Mouse (Mus musculus): ENCODE measurements around the gene Pdgfa.

The Pdgfa gene

GRCm38 (mm10) chr5:138997171-138997788 lies at the start of gene Pdgfa:
Pdgfa (minus strand) TSS chr5:138997370.
- no peak for DNase-seq (ENCODE audit: low spot score)

- no peak for DNase-seq (ENCODE audit: low spot score)
Measured at GRCm38 (mm10) chr5:139046636-139047035, 49.5 kb upstream of the Pdgfa start.

GRCm38 (mm10) chr5:139043546-139043945 lies 46.4 kb upstream of the Pdgfa start:
- DNase-seq (ENCODE audit: low spot score): no peak

- DNase-seq (ENCODE audit: low spot score): no peak
Measured at GRCm38 (mm10) chr5:139042299-139042698, 45.1 kb upstream of the Pdgfa start.

GRCm38 (mm10) chr5:139035171-139035570 lies 38.0 kb upstream of the Pdgfa start:
- DNase-seq (ENCODE audit: low spot score): no peak

GRCm38 (mm10) chr5:139034746-139035145 lies 37.6 kb upstream of the Pdgfa start:
- DNase-seq (ENCODE audit: low spot score): no peak

GRCm38 (mm10) chr5:139033406-139034317 lies 36.5 kb upstream of the Pdgfa start:
- DNase-seq (ENCODE audit: low spot score): no peak

- no peak for DNase-seq (ENCODE audit: low spot score)
Measured at GRCm38 (mm10) chr5:139027603-139028002, 30.4 kb upstream of the Pdgfa start.

GRCm38 (mm10) chr5:139024351-139025105 lies 27.4 kb upstream of the Pdgfa start:
- DNase-seq (ENCODE audit: low spot score): peak; percentile 37

GRCm38 (mm10) chr5:139020595-139020994 lies 23.4 kb upstream of the Pdgfa start:
- no peak for DNase-seq (ENCODE audit: low spot score)

GRCm38 (mm10) chr5:139017371-139018124 lies 20.4 kb upstream of the Pdgfa start:
- DNase-seq (ENCODE audit: low spot score): no peak

GRCm38 (mm10) chr5:139015097-139015496 lies 17.9 kb upstream of the Pdgfa start:
- DNase-seq (ENCODE audit: low spot score): no peak

- no peak for DNase-seq (ENCODE audit: low spot score)
Measured at GRCm38 (mm10) chr5:139010649-139011048, 13.5 kb upstream of the Pdgfa start.

- no peak for DNase-seq (ENCODE audit: low spot score)
Measured at GRCm38 (mm10) chr5:139007141-139007775, 10.1 kb upstream of the Pdgfa start.

- DNase-seq (ENCODE audit: low spot score): no peak
Measured at GRCm38 (mm10) chr5:139004588-139004987, 7.4 kb upstream of the Pdgfa start.

GRCm38 (mm10) chr5:138999716-139000115 lies 2.5 kb upstream of the Pdgfa start:
- no peak for DNase-seq (ENCODE audit: low spot score)

GRCm38 (mm10) chr5:138997936-138998580 lies 888 bp upstream of the Pdgfa start:
- DNase-seq (ENCODE audit: low spot score): no peak

GRCm38 (mm10) chr5:138996322-138997073 lies 672 bp downstream of the Pdgfa start:
- no peak for DNase-seq (ENCODE audit: low spot score)

GRCm38 (mm10) chr5:138995721-138996311 lies 1.4 kb downstream of the Pdgfa start:
- no peak for DNase-seq (ENCODE audit: low spot score)

Measured in layer of hippocampus, adult 9-10 months (tissue).